Mouse (Mus musculus): ENCODE measurements around the gene Nuak2. TPM values are rescaled to one million over a fixed set of nuclear protein-coding genes. Genes with fewer than 3 reads are reported as not detected.

The Nuak2 gene
- polyA plus RNA-seq, 1 experiment from 2014 or later = 15.4 TPM

DNA sequence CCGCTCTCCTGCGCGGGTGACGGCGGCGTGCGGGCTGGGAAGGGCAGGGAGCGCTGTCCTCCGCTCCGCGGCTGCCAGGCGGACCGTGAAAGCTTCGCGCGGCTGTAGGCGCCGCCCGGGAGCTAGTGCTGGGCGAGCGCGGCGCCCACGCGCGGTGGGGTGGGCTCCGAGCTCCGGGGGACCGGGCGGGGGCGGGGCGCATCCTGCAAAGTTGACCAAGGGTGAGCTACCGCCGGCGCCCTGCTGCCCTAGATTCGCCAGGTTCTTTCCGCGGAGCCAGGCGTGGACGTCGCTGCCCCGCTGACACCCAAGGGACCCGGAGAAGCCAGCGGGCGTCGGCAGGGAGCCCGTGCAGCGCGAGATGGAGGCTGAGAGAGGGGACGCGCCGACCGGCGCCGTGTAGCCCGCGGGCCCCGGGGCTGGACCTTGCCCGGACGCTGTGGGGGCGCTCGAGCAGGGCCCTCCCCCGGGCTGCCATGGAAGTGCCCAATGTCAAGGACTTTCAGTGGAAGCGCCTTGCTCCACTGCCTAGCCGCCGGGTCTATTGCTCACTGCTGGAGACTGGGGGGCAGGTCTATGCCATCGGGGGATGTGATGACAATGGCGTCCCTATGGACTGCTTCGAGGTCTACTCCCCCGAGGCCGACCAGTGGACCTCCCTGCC lies 17.0 kb upstream of the Nuak2 start:
- H3K27me3 ChIP-seq (ENCODE audit: insufficient read depth, low read length) = peaks cover 31% of the 10 kb centered on the region
- peak overlapping the region; percentile 54 for H3K4me3 ChIP-seq (ENCODE audit: low read depth, low read length)
- no peak for TF ChIP-seq CTCF (IDR thresholded peaks at IDR 0.05; ENCODE audit: low read depth)
- peak overlapping the region; percentile 99 for H3K4me2 ChIP-seq
- ATAC-seq (ENCODE audit: insufficient read depth) (peak; percentile 40; the same call in 1 of the 2 replicates), DNase-seq (peak; percentile 58)
- H3K27ac ChIP-seq (ENCODE audit: low read depth) = no peak overlapping the region
- WGBS = under 1% methylated on average over 69 of the region's 71 CpGs
- H3K36me3 ChIP-seq (ENCODE audit: insufficient read depth) = no peaks in the 10 kb centered on the region
- peak overlapping the region; percentile 58 for H3K9ac ChIP-seq
- H3K9me3 ChIP-seq (ENCODE audit: low read depth, low read length) = no peaks in the 10 kb centered on the region
- peaks cover 13% of the 10 kb centered on the region for H3K4me1 ChIP-seq (ENCODE audit: insufficient read depth)

DNA sequence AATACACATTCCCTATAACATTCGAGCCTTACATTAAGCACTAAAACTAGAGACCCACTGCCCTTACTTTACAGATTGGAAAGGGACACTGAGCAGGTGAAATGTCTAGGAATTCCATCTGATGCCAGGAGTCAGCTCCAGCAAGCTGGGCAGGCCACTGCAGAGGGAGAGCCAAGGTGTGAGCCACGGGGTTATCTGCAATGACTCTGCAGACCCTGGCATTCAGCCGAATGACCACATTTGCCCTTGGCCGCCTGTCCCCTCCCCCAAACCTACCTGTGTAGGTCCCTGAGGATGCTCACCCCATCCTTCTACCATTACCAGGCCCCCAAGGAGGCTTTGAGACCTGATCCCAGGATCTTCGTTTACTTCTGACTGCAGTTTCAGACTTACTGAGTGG lies 16.2 kb upstream of the Nuak2 start:
- peaks cover 13% of the 10 kb centered on the region for H3K4me1 ChIP-seq (ENCODE audit: insufficient read depth)
- 71% methylated on average over 5 of the region's 5 CpGs for WGBS
- H3K4me2 ChIP-seq = peak overlapping the region; percentile 99; the same call in 1 of the 2 replicates
- no peak overlapping the region for H3K4me3 ChIP-seq (ENCODE audit: low read depth, low read length)
- TF ChIP-seq CTCF (IDR thresholded peaks at IDR 0.05; ENCODE audit: low read depth) = no peak
- no peaks in the 10 kb centered on the region for H3K36me3 ChIP-seq (ENCODE audit: insufficient read depth)
- no peak overlapping the region for H3K9ac ChIP-seq
- DNase-seq = no peak
- no peaks in the 10 kb centered on the region for H3K9me3 ChIP-seq (ENCODE audit: low read depth, low read length)
- peaks cover 31% of the 10 kb centered on the region for H3K27me3 ChIP-seq (ENCODE audit: insufficient read depth, low read length)
- ATAC-seq (ENCODE audit: insufficient read depth) = no peak
- no peak overlapping the region for H3K27ac ChIP-seq (ENCODE audit: low read depth)

DNA sequence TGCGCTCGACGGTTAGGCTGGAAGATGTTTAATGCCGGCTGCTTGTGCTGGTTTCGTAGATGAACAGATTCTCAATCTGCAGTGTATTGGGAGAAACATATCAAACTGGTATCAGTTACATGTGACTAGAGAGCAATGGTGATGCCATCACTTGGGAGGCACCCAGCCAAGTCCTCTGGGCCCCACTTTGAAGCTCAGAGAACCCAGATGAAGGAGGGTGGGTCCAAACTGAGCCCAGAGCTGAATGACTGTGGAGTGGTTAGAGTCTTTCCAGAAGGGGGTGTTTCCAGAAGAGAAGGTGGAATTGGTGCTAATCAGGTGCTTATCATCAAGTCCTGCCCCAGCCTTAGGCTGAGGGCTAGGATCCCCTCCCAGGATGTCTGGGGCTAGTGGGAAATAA lies 14.7 kb upstream of the Nuak2 start:
- no peak for TF ChIP-seq CTCF (IDR thresholded peaks at IDR 0.05; ENCODE audit: low read depth)
- DNase-seq (no peak), ATAC-seq (ENCODE audit: insufficient read depth) (no peak)
- Histone ChIP-seq H3K36me3 (ENCODE audit: insufficient read depth) (no peaks in the 10 kb centered on the region), H3K27ac (ENCODE audit: low read depth) (no peak overlapping the region), H3K4me1 (ENCODE audit: insufficient read depth) (peaks cover 7% of the 10 kb centered on the region; the same call in 1 of the 2 replicates), H3K9ac (no peak overlapping the region), H3K9me3 (ENCODE audit: low read depth, low read length) (no peaks in the 10 kb centered on the region), H3K27me3 (ENCODE audit: insufficient read depth, low read length) (peaks cover 31% of the 10 kb centered on the region), H3K4me2 (no peak overlapping the region), H3K4me3 (ENCODE audit: low read depth, low read length) (no peak overlapping the region)
- 85% methylated on average over 5 of the region's 5 CpGs for WGBS

DNA sequence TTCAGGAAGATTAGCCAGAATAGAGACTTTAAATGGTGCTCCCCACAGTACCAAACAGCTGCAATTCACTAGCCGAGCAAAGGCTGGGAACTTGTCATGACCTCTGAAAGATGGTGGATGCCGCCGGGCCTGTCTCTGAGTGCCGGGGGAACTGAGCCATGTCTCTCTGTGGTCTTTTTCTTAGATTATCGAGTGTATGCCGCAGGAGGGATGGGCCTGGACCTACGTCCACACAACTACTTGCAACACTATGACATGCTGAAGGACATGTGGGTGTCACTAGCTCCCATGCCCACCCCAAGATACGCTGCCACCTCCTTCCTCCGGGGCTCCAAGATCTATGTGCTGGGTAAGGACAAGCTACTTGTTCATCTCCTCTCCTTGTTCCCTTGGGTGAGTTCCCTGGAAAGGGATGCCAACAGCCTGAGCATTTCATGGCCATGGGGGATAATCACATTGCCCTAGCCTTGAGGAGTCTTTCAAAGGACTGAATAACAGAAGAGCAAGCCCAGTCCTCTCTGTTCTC lies 13.5 kb upstream of the Nuak2 start:
- H3K9me3 ChIP-seq (ENCODE audit: low read depth, low read length) = no peaks in the 10 kb centered on the region
- no peak for TF ChIP-seq CTCF (IDR thresholded peaks at IDR 0.05; ENCODE audit: low read depth)
- H3K4me2 ChIP-seq = no peak overlapping the region
- H3K36me3 ChIP-seq (ENCODE audit: insufficient read depth) = no peaks in the 10 kb centered on the region
- H3K27ac ChIP-seq (ENCODE audit: low read depth) = no peak overlapping the region
- peaks cover 31% of the 10 kb centered on the region for H3K27me3 ChIP-seq (ENCODE audit: insufficient read depth, low read length)
- ATAC-seq (ENCODE audit: insufficient read depth) (no peak), DNase-seq (no peak)
- H3K4me3 ChIP-seq (ENCODE audit: low read depth, low read length) = no peak overlapping the region
- no peak overlapping the region for H3K9ac ChIP-seq
- peaks cover 5% of the 10 kb centered on the region; the same call in 1 of the 2 replicates for H3K4me1 ChIP-seq (ENCODE audit: insufficient read depth)
- WGBS = 79% methylated on average over 9 of the region's 9 CpGs

DNA sequence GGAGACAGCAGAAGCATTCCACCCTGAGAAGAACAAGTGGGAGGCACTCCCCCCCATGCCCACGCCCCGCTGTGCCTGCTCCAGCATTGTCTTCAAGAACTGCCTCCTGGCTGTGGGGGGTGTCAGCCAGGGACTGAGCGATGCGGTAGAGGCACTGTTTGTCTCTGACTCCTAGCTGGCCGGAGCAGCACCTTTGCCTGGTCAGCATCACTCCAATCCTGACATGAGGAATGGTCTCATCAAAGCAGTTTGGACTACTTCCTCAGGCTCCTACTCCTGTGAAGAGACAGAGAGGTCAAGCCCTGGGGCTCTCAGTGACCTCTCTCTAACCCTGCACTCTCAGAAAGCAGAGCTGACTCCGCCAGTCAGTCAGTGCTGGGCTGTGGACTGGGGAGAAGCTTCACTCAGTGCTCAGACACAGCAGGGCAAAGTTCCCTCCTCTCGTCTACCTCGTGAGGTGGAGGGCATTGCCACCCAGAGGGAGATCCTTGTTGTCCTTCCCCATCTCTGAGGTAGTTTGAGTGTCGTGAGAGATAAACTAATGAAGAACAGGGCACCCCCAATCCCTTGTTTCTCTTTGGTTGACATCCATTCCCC lies 11.2 kb upstream of the Nuak2 start:
- ATAC-seq (ENCODE audit: insufficient read depth) = no peak
- TF ChIP-seq CTCF (IDR thresholded peaks at IDR 0.05; ENCODE audit: low read depth) = no peak
- no peak for DNase-seq
- Histone ChIP-seq H3K9ac (no peak overlapping the region), H3K36me3 (ENCODE audit: insufficient read depth) (no peaks in the 10 kb centered on the region), H3K4me1 (ENCODE audit: insufficient read depth) (no peaks in the 10 kb centered on the region), H3K27ac (ENCODE audit: low read depth) (no peak overlapping the region), H3K4me3 (ENCODE audit: low read depth, low read length) (no peak overlapping the region), H3K4me2 (no peak overlapping the region), H3K9me3 (ENCODE audit: low read depth, low read length) (no peaks in the 10 kb centered on the region), H3K27me3 (ENCODE audit: insufficient read depth, low read length) (peaks cover 9% of the 10 kb centered on the region; the same call in 1 of the 2 replicates)
- WGBS = 24% methylated on average over 9 of the region's 9 CpGs

DNA sequence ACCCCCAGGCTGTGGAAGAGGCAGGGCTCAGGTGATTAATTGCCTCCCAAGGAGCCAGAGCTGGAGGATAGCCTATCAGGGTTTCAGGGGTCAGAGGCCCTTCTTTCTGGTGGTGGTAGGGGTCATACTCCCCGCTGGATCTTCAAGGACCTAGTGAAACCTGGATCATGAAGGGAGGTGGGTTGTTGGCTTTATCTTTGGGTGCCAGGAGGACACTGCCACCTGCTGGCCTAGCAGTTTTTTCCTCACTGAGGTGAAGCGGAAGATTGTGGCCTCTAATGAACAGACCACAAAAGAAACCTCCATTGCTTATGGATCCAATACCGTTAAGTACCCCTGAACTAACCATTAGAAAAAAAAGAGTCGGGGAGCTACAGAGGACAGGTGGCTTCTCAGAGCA lies 9.8 kb upstream of the Nuak2 start:
- Histone ChIP-seq H3K27me3 (ENCODE audit: insufficient read depth, low read length) (no peaks in the 10 kb centered on the region), H3K4me2 (no peak overlapping the region), H3K9me3 (ENCODE audit: low read depth, low read length) (no peaks in the 10 kb centered on the region), H3K4me3 (ENCODE audit: low read depth, low read length) (no peak overlapping the region), H3K4me1 (ENCODE audit: insufficient read depth) (no peaks in the 10 kb centered on the region), H3K36me3 (ENCODE audit: insufficient read depth) (no peaks in the 10 kb centered on the region), H3K9ac (no peak overlapping the region), H3K27ac (ENCODE audit: low read depth) (no peak overlapping the region)
- 29% methylated on average over 4 of the region's 4 CpGs for WGBS
- TF ChIP-seq CTCF (IDR thresholded peaks at IDR 0.05; ENCODE audit: low read depth) = peak; percentile 75
- ATAC-seq (ENCODE audit: insufficient read depth) = no peak
- DNase-seq = peak; percentile 68

DNA sequence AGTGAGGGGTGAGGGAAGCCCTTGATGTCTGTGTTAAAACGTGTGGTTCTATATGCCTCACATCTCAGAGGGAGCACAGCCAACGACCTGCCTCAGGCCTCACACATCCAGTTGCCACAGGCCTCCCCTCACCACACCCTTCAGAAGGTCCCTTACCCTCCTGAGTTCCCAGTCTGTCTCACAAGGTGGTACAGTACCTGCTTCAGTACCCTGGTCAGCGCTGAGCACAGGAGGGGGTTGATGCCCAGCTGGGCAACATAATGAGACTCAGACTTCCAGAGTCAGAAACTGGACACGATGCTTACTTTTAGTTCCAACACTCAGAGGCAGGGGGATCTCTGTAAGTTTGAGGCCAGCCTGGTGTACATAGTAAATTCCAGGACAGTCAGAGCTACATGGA lies 9.1 kb upstream of the Nuak2 start:
- 15% methylated on average over 4 of the region's 4 CpGs for WGBS
- Histone ChIP-seq H3K4me3 (ENCODE audit: low read depth, low read length) (no peak overlapping the region), H3K36me3 (ENCODE audit: insufficient read depth) (no peaks in the 10 kb centered on the region), H3K9me3 (ENCODE audit: low read depth, low read length) (no peaks in the 10 kb centered on the region), H3K9ac (no peak overlapping the region), H3K4me1 (ENCODE audit: insufficient read depth) (no peaks in the 10 kb centered on the region), H3K27me3 (ENCODE audit: insufficient read depth, low read length) (no peaks in the 10 kb centered on the region), H3K4me2 (no peak overlapping the region), H3K27ac (ENCODE audit: low read depth) (no peak overlapping the region)
- no peak for TF ChIP-seq CTCF (IDR thresholded peaks at IDR 0.05; ENCODE audit: low read depth)
- ATAC-seq (ENCODE audit: insufficient read depth) (no peak), DNase-seq (peak; percentile 57)
